Mouse (Mus musculus) ES-E14 (cell line): Measurements from ENCODE around the gene Cx3cr1. TPM values are rescaled to one million over a fixed set of nuclear protein-coding genes. Genes with fewer than 3 reads are reported as not detected.

Experiments used
- DNase-seq: peaks from one replicate; pipeline ENCODE4 v3.0.0-alpha.2; 2013; ENCODE audit warnings: low read depth, low spot score
- H3K27ac ChIP-seq: 2 replicates; pipeline ENCODE4 v1.5.1; 2012; ENCODE audit warnings: low read depth, mild to moderate bottlenecking, low read length, moderate library complexity, mixed read lengths; ENCODE audit not compliant: poor library complexity, insufficient read depth, severe bottlenecking
- H3K36me3 ChIP-seq: 2 replicates; pipeline ENCODE4 v1.6.1; 2012; ENCODE audit warnings: mild to moderate bottlenecking, low read length, moderate library complexity, mixed read lengths; ENCODE audit not compliant: control insufficient read depth, poor library complexity, insufficient read depth, severe bottlenecking
- H3K4me1 ChIP-seq, 2 experiments: fragments of 150-350 bp in 1 of 2; sonication (generic) in 1 of 2; 2 replicates each; pipeline ENCODE4 v1.6.1; 2012; ENCODE audit warnings: low read length in 2 of 2, mild to moderate bottlenecking in 1 of 2, mixed read lengths in 1 of 2; ENCODE audit not compliant: control insufficient read depth in 2 of 2, insufficient read depth in 2 of 2, poor library complexity in 1 of 2
- H3K4me3 ChIP-seq, 2 experiments: fragments of 150-350 bp in 1 of 2; sonication (generic) in 1 of 2; 2 replicates each; pipeline ENCODE4 v1.5.1; 2012; ENCODE audit warnings: low read length in 2 of 2, low read depth in 1 of 2, mild to moderate bottlenecking in 1 of 2, mixed read lengths in 1 of 2; ENCODE audit not compliant: insufficient read depth in 1 of 2, poor library complexity in 1 of 2, severe bottlenecking in 1 of 2
- H3K9ac ChIP-seq: 2 replicates; pipeline ENCODE4 v1.6.1; 2012; ENCODE audit warnings: low read depth, mild to moderate bottlenecking, low read length, mixed read lengths; ENCODE audit not compliant: poor library complexity, insufficient read depth, severe bottlenecking
- H3K9me3 ChIP-seq: fragments of 150-350 bp; sonication (generic); 2 replicates; pipeline ENCODE4 v1.6.1; 2012; ENCODE audit warnings: low read depth, mild to moderate bottlenecking, low read length; ENCODE audit not compliant: control insufficient read depth, insufficient read depth
- CHD2 ChIP-seq: IDR thresholded peaks from 2 replicates; pipeline ENCODE4 v1.6.1; 2014; ENCODE audit warnings: mild to moderate bottlenecking, low read depth, low read length, inconsistent platforms
- HCFC1 ChIP-seq: IDR thresholded peaks from 2 replicates; pipeline ENCODE4 v1.6.1; 2012; ENCODE audit warnings: low read length, inconsistent platforms, borderline replicate concordance; ENCODE audit not compliant: insufficient read depth
- MAFK ChIP-seq: IDR thresholded peaks from 2 replicates; pipeline ENCODE4 v1.6.1; 2014; ENCODE audit warnings: mild to moderate bottlenecking, low read depth, low read length, inconsistent platforms; ENCODE audit not compliant: insufficient read depth
- ZC3H11A ChIP-seq: IDR thresholded peaks from 2 replicates; pipeline ENCODE4 v1.6.1; 2012; ENCODE audit warnings: low read depth, mild to moderate bottlenecking, inconsistent platforms, low read length, borderline replicate concordance
- ZNF384 ChIP-seq: IDR thresholded peaks from 2 replicates; pipeline ENCODE4 v1.6.1; 2012; ENCODE audit warnings: low read depth, low read length, inconsistent platforms
- in situ Hi-C, 2 experiments: fragments of 600-800 bp; cut with MboI; formaldehyde crosslinking; loops; one replicate each; pipeline ENCODE4 v1.15.1; 2025; ENCODE audit warnings: low sequenced_read_pairs in 2 of 2, inconsistent platforms in 1 of 2; ENCODE audit not compliant: unreplicated experiment in 2 of 2
- total RNA-seq: library from RNA; depleted of rRNA; stranded (reverse); fragments of 300-350 nt; gene quantifications from 2 replicates; pipeline ENCODE4 v1.2.3, GENCODE M21; 2012

The Cx3cr1 gene
- total RNA-seq, 1 experiment: 0.09 TPM

DNA sequence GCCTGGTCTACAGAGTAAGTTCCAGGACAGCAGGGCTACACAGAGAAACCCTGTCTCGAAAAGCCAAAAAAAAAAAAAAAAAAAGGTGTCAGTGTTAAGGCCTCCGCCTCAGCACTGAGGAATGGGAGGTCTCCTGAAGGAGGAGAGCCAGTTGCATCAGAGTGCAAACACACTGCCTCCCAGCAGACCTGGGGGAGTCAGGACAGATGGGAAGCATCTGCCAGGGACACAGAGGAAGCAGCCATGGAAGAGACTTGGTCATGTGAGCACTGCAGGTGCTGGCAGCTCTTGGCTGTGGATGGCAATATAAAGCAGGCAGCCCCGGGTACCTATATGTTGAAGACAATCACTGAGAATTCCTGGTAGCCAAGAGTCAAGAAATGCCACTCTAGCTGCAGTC lies 159.7 kb downstream of the Cx3cr1 start:
- no peaks in the 10 kb centered on the region for H3K9me3 ChIP-seq
- H3K4me3 ChIP-seq: no peak overlapping the region
- TF ChIP-seq MAFK: no peak
- no peak for TF ChIP-seq ZC3H11A
- no peak for TF ChIP-seq HCFC1
- no peak for TF ChIP-seq CHD2
- no peak for TF ChIP-seq ZNF384
- no peak overlapping the region for H3K27ac ChIP-seq
- no peaks in the 10 kb centered on the region for H3K4me1 ChIP-seq
- in situ Hi-C loops: no loop called here
- peaks cover 53% of the 10 kb centered on the region for H3K36me3 ChIP-seq
- no peak for DNase-seq
- no peak overlapping the region for H3K9ac ChIP-seq

DNA sequence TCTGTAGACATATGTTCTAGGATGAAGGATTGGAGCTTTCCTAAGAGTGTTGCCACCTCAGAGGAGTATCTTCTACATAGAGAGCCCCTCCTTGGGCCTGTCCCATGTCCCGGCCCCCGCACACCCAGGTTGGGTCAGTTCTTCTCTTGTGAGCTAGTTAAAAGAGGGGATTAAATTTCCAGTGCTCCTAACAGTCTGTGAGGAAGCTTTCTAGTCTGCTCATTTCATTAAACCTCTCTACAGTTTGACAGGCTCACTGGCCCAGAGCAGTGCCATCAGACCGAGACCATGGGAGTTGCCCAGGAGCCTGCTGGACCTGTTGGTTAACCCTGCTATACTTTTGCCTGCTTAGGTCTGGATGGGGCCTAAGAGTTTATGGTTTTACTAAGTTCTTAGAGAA lies 161.0 kb downstream of the Cx3cr1 start:
- in situ Hi-C loops: no loop called here
- Histone ChIP-seq H3K4me3 (no peak overlapping the region), H3K4me1 (no peaks in the 10 kb centered on the region), H3K9me3 (no peaks in the 10 kb centered on the region), H3K36me3 (peaks cover 47% of the 10 kb centered on the region), H3K27ac (no peak overlapping the region), H3K9ac (no peak overlapping the region)
- no peak for DNase-seq
- no peak for TF ChIP-seq ZC3H11A
- no peak for TF ChIP-seq MAFK
- no peak for TF ChIP-seq HCFC1
- TF ChIP-seq CHD2: no peak
- no peak for TF ChIP-seq ZNF384

DNA sequence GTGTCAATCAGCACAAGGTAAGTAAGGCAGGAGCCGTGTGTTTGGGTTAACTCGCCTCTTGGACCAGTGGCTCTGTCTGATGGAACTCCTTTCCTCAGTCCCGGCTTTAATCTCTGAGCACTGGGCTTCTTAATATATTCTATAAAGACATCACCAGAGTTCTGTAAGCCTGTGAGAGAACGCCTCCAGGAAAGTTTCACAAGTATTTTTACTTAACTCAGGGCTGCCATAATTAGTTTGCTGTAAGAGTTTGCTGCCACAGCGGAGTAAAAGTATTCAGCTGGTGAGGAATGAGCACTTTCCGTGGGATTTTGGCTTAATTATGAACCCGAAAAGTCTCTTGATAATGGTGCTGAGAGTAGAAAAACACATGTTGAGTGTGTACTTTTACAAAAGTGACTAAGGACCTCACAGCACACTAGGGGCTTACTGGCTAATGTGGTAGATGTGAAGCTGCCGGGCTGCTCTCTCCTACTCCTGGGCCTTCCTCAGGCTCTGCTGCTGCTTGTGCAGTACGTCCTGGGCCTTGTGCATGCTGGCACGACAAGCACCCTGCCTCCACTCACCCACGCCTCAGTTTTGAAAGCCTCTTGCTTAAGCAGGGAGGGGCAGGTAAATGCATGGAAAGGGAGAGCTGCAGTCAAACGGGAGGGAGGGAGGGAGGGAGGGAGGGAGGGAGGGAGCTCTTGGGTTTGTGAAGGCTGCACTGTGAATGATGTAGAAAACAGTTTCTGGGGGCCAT lies 167.1 kb downstream of the Cx3cr1 start:
- H3K27ac ChIP-seq: no peak overlapping the region
- H3K4me3 ChIP-seq: no peak overlapping the region
- TF ChIP-seq ZC3H11A (no peak), MAFK (no peak), CHD2 (no peak), HCFC1 (no peak), ZNF384 (no peak)
- H3K9ac ChIP-seq: no peak overlapping the region
- no peak for DNase-seq
- H3K9me3 ChIP-seq: no peaks in the 10 kb centered on the region
- peaks cover 18% of the 10 kb centered on the region for H3K36me3 ChIP-seq
- in situ Hi-C loops: no loop called here
- H3K4me1 ChIP-seq: no peaks in the 10 kb centered on the region

DNA sequence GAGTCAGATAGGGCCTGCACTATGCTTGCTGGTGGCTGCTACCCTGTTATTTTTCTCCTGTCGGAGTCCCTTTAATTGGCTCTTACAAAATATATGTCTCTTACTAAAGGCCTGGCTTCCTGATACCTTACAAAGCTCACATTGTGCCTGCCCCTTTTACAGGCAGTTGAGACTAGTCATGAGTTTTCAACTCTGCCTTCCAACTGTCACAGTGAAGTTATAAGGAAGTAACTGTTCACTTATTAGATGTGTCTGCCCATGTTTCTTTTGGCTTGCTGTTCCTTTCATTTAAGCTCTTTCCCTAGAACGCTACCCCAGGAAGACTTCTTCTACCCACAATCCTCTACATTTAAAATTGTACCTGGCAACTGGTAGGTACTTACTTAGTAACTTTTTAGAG lies 170.2 kb downstream of the Cx3cr1 start:
- Histone ChIP-seq H3K4me3 (no peak overlapping the region), H3K9me3 (no peaks in the 10 kb centered on the region), H3K9ac (no peak overlapping the region), H3K4me1 (0 out of 4 replicates have a peak, but pooled peaks cover 0 to 4% of the 10 kb centered on the region in 2 experiments), H3K36me3 (peaks cover 6% of the 10 kb centered on the region), H3K27ac (no peak overlapping the region)
- no peak for DNase-seq
- TF ChIP-seq ZNF384 (no peak), CHD2 (no peak), MAFK (no peak), ZC3H11A (no peak), HCFC1 (no peak)
- in situ Hi-C loops: no loop called here
